Mouse (Mus musculus): ENCODE measurements around the gene Lsr. TPM values are rescaled to one million over a fixed set of nuclear protein-coding genes. Genes with fewer than 3 reads are reported as not detected.

Lsr gene
- polyA plus RNA-seq, 1 experiment from 2014 or later, result 88.3 TPM

Other genes with a start within 250 kb of the Lsr start
- 148 and 160 TPM in 2 replicates for gene Tmem147, start 243.9 kb downstream of the Lsr start, polyA plus RNA-seq (2015; fragmentation: Nextera tagmentation; extraction: Ambion mirVana)
- 0.45 and 0.58 TPM in 2 replicates for gene Gapdhs, start 229.8 kb downstream of the Lsr start, polyA plus RNA-seq (2015; fragmentation: Nextera tagmentation; extraction: Ambion mirVana)
- gene Sbsn, start 222.0 kb downstream of the Lsr start, polyA plus RNA-seq (2015; fragmentation: Nextera tagmentation; extraction: Ambion mirVana), result 1.5 and 2.6 TPM in 2 replicates
- 12.6 and 21.0 TPM in 2 replicates for gene Dmkn, start 209.7 kb downstream of the Lsr start, polyA plus RNA-seq (2015; fragmentation: Nextera tagmentation; extraction: Ambion mirVana)
- 3.7 and 18.1 TPM in 2 replicates for gene Krtdap, start 185.6 kb downstream of the Lsr start, polyA plus RNA-seq (2015; fragmentation: Nextera tagmentation; extraction: Ambion mirVana)
- gene Ffar2, start 149.7 kb downstream of the Lsr start, polyA plus RNA-seq (2015; fragmentation: Nextera tagmentation; extraction: Ambion mirVana), result 0.35 and 0.67 TPM in 2 replicates
- gene Ffar3, start 117.3 kb downstream of the Lsr start, polyA plus RNA-seq (2015; fragmentation: Nextera tagmentation; extraction: Ambion mirVana), result not detected in 2 replicates
- gene Ffar1, start 111.9 kb downstream of the Lsr start, polyA plus RNA-seq (2015; fragmentation: Nextera tagmentation; extraction: Ambion mirVana), result not detected in 2 replicates
- 0.15 and 0.16 TPM in 2 replicates for gene Cd22, start 93.1 kb downstream of the Lsr start, polyA plus RNA-seq (2015; fragmentation: Nextera tagmentation; extraction: Ambion mirVana)
- 0.23 and 0.28 TPM in 2 replicates for gene Mag, start 58.6 kb downstream of the Lsr start, polyA plus RNA-seq (2015; fragmentation: Nextera tagmentation; extraction: Ambion mirVana)
- gene Hamp2, start 48.8 kb downstream of the Lsr start, polyA plus RNA-seq (2015; fragmentation: Nextera tagmentation; extraction: Ambion mirVana), result not detected in 2 replicates
- gene Hamp, start 29.4 kb downstream of the Lsr start, polyA plus RNA-seq (2015; fragmentation: Nextera tagmentation; extraction: Ambion mirVana), result not detected in 2 replicates
- gene Usf2, start 16.7 kb downstream of the Lsr start, polyA plus RNA-seq (2015; fragmentation: Nextera tagmentation; extraction: Ambion mirVana), result 20.5 and 22.3 TPM in 2 replicates
- gene Fam187b, start 326 bp upstream of the Lsr start, polyA plus RNA-seq (2015; fragmentation: Nextera tagmentation; extraction: Ambion mirVana), result 6.5 and 7.5 TPM in 2 replicates
- gene Fxyd5, start 69.0 kb upstream of the Lsr start, polyA plus RNA-seq (2015; fragmentation: Nextera tagmentation; extraction: Ambion mirVana), result 62.1 and 66.0 TPM in 2 replicates
- gene Fxyd7, start 78.0 kb upstream of the Lsr start, polyA plus RNA-seq (2015; fragmentation: Nextera tagmentation; extraction: Ambion mirVana), result 4.9 and 5.6 TPM in 2 replicates
- 105 and 119 TPM in 2 replicates for gene Fxyd1, start 83.7 kb upstream of the Lsr start, polyA plus RNA-seq (2015; fragmentation: Nextera tagmentation; extraction: Ambion mirVana)
- gene Lgi4, start 85.9 kb upstream of the Lsr start, polyA plus RNA-seq (2015; fragmentation: Nextera tagmentation; extraction: Ambion mirVana), result 0.14 and 0.38 TPM in 2 replicates
- gene Fxyd3, start 103.2 kb upstream of the Lsr start, polyA plus RNA-seq (2015; fragmentation: Nextera tagmentation; extraction: Ambion mirVana), result 76.9 and 84.8 TPM in 2 replicates
- 17.4 and 23.2 TPM in 2 replicates for gene Hpn, start 141.8 kb upstream of the Lsr start, polyA plus RNA-seq (2015; fragmentation: Nextera tagmentation; extraction: Ambion mirVana)
- gene Scn1b, start 153.5 kb upstream of the Lsr start, polyA plus RNA-seq (2015; fragmentation: Nextera tagmentation; extraction: Ambion mirVana), result 0.64 and 0.89 TPM in 2 replicates
- gene Gramd1a, start 182.4 kb upstream of the Lsr start, polyA plus RNA-seq (2015; fragmentation: Nextera tagmentation; extraction: Ambion mirVana), result 68.1 and 72.2 TPM in 2 replicates